Mouse (Mus musculus) ovary, postnatal 14 days (tissue): ENCODE measurements around the gene 1700125H20Rik.
"Not testable (repeated sequence)": the region's sequence is repeated elsewhere in the genome, so short reads cannot be mapped to it uniquely, and the experiment has no call there.

Experiments used
- DNase-seq: peaks from one replicate; pipeline ENCODE4 v3.0.0; 2022; ENCODE audit warnings: low spot score

Gene 1700125H20Rik

DNA sequence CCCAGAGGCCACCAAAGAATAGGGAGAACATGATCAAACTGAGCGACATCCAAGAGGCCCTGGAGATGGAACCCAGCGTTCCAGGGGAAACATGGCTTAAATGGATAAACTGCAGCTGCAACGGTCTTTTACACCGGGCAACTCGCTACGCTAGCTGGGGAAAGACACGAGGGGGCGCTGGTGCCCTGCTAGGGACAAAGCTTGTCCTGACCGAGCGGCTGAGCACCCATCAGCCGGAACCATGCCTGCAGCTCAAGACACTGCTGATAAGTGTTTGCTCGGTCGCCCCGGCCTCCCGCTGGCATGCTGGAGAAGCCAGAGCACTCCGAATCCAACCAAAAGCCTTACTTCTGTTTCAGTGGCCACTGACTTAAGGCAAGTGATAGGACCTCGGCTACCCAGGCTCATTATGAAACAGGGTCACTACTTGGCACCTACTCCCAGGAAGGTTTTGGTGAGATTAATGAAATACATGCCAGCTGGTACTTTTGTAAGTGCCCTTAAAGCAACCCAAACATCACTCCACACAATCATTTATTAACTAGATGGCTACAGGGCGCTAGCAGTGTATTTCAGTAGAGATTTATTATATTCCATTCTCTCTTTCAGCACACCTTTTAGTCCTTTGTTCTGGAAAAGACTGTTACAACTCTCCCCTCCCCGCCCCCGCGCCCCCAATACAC, at the start of gene 1700125H20Rik:
1700125H20Rik (plus strand) TSS at position 347 of the 683 bp plus-strand sequence.
- DNase-seq: peak; percentile 90

DNA sequence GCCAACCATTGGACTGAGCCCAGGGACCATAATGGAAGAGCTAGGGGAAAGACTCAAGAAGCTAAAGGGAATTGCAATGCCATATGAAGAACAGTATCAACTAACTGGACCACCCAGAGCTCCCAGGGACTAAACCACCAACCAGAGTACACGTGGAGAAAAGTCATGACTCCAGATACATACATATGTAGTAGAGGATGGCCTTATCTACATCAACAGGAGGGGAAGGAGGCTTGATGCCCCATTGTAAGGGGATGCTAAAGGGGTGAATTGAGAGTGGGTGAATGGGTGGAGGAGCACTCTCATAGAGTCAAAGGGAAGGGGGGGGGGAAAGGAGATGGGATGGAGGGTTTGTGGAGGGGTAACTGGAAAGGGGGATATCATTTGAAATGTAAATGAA, 48.1 kb upstream of the 1700125H20Rik start:
- no peak for DNase-seq

DNA sequence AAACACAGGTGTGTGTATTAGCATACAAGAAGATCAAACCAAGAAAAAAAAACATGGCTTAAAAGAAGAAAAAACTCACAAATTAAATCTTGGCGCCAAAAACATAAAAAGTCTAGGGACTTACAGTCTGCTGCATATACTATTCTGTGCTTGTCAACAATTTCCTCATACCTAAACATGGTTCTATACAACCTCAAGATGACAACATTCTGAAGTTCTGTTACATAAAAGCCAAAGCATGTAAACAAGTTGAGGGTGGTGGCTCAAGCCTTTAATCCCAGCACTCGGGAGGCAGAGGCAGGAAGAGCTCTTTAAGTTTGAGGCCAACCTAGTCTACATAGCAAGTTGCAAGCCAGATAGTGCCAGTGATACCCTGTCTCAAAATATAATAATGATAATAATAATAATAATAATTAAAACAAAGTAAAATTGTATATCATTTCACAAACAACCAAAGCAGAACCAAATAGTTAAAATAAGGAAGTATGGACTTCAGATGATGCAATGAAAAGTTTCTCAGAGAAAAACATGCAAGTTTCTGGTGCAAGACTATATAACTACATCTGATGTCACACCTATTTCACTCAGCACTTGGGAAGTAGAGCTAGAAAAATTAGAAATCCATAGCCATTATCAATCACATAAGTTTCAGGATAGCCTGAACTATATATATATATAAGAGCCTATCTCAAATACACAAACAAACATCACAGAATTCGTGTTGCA, 46.8 kb upstream of the 1700125H20Rik start:
- no peak for DNase-seq

DNA sequence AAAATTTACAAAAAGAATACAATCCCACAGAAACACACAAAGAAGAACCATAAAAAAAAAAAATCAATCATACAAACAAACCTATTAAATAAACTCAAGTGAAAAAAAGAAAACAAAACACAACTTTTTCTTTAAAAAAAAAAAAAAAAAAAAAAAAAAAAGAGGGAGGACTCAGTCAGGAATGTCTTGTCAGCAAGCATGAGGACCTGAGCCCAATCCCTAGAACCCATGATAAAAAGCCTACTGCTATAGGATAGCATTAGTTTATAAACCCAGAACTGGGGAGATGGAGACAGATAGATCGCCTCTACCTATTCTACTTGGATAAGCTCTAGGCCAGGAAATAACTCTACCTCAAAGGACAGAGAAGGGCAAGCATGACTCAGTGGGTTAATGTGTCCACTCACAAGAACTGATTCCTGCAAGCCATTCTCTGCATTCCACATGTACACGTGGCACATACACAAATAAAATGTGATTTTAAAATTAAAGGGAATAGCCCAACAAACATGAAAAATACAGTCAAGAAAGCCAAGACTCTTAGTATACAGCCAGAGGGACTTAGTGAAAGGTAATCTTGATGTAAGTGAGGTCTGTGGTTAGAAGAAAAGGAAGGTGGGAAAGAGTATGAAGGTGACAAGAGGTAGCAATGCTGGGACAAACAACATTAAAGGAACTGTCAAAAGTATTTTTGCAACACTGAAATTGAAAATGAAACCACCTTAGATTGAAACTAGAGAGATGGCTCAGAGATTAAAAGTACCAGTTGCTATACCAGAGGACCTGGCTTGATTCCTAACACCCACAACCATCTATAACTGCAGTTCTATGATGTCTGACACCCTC, 43.7 kb upstream of the 1700125H20Rik start:
- DNase-seq: no peak

DNA sequence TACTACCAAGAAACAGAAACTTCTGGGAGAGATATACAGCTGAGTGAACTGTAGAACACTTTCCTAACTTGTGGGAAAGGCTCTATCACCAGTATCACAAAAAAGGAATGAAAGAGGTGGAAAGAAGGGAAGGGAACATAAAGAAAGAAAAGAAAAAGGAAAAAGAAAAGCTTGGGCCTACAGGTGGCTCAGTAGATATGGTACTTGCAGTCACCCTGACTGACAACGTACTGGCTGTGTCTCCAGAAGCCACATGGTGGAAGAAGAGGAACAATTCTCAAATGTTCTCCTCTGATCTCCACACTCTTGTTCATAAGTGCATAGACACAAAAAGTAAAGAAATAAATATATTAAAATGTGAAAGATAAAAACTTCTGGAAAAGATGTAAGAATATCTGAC, 41.3 kb upstream of the 1700125H20Rik start:
- no peak for DNase-seq

DNA sequence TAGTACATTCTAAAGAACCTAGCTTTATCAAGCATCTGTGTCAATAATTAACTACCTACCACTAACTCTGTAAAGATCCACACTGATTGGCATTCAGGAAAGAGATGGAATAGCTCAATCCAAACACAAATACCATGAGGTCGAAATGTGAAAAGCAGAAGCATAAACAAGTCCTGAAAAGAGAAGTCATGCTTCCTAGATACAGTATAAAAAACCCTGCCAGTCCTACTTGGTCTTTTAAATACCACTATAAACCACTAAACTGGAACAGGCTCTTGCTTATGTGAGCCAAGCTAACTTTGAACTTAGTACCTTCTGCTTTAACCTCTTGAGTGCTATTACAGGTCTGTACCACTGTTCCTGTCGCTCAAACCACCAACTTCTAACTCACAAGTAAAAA, 38.7 kb upstream of the 1700125H20Rik start:
- no peak for DNase-seq

DNA sequence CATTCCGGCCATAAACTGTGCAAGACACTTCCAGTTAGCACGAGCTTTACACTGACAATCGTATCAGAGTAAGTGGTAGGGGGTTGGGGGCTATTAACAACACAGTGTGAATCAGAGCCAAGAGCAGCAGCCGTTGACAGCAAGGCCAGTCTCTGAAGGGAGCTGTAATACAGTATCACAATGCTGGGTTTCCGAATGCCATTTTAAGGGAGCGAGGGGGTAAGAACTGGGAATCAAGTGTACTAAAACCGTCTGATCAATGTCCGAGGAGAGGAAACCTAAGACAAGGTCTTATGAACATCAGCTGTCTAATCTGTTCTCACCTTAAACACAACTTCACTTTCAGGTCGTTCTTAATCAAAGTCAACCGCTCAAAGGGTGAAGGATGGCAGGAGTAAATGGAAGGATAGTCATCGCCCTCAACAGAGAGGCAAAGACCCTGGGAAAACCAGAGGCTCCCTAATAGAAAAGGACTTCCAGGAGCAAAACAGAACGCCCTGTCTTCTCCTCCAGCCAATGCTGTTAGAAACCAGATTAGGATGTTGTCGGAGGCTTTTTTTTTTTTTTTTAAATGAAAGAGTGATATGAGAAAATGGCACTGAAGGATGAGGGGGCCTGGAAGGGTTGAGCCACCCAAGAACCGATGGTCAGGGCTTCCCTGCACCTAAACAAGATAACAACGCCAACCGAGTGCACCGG, 31.3 kb upstream of the 1700125H20Rik start:
- peak; percentile 2 for DNase-seq

DNA sequence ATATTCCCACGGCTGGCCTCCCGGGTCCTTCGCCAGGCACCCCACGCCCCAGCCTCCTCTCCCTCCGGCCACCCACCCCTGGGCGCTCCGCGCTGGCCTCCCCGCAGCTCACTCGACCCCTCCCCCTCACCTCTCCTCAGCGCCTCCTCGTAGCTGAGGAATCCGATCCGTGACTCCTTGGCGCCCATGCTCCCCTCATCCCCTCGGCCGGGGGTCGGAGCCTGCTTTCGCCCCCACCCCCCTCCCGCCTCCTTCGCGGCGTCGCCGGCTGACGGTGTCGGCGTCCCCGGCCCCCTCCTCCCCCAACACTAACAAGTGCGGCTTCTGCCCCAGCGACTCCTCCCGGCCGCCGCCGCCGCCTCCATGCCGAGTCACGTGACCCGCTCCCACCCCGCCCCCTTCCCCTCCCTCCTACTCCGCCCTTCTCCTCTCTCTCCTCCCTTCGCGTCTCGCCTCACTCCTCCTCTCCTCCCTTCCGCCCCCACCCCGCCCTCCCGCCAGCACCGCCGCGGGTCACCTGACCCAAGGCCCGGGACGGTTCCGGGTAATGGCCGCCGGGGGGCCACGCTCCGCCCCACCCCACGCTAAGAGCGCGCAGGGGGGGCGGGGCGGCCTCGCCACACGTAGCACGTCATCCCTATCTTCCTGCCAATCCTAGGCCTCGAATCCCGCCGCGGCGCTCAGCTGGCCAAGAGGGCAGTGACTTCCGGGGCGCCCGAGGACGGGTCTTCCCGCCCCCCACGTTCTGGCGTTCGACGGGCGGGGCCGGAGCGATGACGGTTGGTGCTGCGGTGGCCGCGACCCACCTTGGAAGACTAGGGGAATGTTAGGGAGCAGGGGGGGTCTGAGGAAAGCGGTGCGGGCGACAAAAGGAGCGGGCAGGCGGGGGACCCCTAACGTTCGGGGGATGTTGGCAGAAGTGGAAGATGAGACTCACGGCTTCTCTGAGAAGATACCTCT, 30.3 kb upstream of the 1700125H20Rik start, which contains the start of gene Usp32:
Usp32 (minus strand) TSS at position 581 of the 960 bp plus-strand sequence.
- DNase-seq: peak; percentile 93

DNA sequence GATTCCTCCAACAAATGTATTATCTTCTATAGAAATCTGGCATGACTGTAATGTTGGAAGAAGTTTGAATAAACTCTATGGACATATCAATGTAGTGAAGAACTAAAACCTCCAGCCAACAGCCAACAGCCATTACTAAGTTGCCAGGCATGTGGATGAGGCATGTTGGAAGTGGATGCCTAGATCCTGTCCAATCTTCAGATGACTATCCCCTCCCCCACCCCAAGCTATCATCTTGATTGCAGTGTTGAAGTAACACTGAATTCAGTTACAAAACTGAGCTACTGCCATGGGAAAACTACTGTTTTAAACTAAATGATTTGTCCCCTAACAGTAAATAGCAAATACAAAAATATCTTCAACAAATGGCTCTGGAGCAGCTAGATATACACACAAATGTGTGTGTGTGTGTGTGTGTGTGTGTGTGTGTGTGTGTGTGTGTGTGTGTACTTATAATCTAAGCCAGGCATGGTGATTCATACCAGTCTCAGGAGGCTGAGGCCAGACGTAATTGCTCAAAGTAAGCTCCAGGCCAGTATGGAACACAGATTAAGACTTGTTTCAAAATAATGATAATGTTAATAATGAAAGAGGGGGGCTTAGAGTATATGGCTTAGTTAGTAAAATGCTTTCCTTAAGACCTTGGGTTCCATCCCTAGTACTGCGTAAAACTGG, 17.8 kb upstream of the 1700125H20Rik start:
- DNase-seq: no peak

DNA sequence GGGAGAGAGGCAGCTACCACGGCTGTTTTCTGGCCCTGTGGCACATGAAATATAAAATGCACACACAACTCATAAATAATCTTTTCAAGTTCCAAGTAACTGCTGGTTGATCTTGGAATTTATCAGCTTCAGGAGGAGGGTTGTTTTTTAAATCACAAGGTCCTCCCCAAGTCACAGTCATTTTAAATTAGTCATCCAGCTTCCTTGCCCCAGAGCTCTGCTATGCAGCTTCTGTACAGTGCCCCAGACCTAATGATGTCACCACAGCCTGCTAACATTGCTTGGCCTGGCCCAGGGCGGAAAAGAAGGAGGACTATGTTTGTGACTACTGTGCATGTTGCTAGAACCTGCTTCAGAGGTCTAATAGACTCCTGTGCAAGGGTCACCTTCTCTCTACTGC, 12.9 kb upstream of the 1700125H20Rik start:
- no peak for DNase-seq

DNA sequence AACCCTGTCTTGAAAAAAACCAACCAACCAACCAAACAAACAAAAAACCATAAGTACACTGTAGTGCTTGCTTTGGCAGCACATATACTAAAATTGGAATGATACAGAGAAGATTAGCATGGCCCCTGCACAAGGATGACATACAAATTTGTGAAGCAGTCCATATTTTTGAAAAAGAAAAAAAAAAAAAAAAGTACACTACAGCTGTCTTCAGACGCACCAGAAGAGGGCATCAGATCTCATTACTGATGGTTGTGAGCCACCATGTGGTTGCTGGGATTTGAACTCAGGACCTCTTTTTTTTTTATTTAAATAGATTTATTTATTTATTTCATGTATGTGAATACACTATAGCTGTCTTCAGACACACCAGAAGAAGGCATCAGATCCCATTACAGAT, 7.2 kb upstream of the 1700125H20Rik start:
- not testable (repeated sequence) for DNase-seq

DNA sequence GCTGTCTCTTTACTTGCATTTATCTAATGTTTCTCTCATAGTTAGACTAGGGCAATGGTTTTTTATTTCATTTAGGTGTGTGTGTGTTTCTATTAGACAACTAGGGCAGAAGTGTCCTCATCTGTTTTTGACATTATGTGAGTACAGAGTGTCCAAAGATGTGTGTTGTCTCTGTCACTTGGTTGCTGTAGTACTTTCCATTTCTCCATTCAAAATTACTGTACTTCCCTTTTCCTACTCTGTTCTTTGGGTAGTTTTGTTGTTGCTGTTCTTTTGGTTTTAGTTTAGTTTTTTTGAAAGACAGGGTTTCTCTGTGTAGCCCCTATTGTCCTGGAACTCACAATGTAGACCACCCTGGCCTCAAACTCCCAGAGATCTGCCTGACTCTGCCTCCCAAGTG, 5.8 kb upstream of the 1700125H20Rik start:
- no peak for DNase-seq

DNA sequence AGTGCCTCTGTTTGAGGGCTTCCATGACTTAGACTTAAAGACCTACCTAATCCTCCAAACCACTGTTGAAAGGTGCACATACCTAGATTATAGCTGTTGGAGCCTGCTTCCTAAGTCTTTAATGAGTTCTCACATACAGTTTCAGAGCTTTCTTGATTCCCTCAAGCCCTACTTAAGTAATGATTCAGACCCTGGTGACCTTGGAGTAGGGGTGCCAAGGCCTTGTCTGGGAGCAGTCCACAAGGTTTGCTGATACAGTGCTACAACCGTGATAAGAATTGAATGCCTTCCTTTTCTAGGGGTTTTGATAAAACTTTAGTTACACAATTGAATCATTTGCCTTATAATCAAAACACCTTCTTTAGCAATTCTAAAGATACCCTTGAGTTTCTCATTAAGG, 2.7 kb upstream of the 1700125H20Rik start:
- DNase-seq: no peak

DNA sequence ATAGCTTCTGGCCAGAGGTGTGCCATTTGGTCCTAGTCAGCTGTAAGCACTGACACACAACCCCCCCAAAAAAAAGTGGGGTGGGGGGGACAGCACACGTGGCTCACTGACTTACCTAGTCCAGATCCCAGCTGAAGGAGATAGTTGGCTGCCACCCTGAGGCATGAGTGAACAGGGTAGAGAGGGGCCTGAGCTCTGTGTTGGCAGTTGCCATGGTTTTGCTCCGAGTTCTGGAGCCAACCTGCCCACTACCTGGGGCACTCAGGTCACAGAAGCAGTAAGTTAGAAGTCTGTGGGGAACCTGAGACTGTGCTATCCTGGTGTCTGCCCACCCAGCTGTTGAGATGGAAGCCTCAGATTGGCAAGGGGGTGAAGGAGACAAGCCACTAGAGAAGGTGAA, 629 bp downstream of the 1700125H20Rik start:
- no peak for DNase-seq

DNA sequence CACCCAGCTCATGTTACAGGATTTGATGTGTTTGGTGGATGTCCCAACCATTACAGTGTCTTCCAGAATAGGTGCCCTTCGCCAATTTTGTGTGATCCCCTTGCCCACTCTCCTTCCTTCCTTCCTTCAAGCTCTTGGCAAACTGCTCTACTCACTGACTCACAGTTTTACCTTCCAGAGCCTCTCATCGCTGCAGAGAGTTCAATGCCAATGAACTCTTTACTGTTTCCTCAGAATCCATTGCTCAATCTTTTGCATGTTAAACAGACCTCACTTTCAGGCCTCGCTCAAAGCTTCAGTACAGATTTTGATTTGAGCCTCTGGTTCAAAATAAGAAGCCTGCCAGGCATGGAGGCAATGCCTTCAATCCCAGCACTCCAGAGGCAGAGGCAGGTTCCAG, 5.7 kb downstream of the 1700125H20Rik start:
- DNase-seq: no peak

DNA sequence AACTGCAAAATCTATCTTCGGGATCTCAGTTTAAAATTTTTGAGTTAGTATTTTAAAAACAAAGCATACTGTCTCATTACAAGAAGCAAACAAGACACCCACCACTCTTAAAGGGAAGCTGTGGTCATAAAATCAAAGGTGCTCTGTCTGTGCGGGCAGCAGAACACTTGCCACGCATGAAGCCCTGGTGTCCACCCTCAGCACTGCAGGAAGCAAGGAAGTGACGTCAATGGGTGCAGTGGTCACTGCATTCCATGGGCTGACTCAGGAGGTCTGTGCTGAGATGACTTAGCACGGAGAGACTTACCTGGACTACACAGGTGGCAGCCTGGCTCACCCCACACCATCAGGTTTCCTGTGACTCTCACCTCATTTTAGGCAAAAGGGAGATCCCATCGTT, 7.6 kb downstream of the 1700125H20Rik start:
- no peak for DNase-seq

DNA sequence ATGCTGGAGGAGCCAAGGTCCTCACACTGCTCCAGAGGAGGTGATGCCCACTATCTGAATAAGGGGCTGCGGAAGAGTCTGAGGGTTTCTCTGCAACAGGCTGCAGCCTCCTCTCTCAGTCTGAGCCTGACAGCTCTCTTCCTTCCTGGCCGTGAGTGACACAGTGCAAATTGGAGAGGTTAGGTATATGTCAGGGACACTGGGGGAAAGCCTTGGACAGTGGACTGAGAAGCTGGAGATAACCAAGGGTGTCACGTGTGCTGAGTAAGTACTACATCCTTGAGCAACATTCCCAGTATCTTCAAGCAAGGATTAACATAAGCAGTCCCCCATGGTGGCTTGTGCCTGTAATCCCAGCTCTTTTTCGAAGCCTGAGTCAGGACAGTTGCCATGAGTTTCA, 8.2 kb downstream of the 1700125H20Rik start:
- no peak for DNase-seq

DNA sequence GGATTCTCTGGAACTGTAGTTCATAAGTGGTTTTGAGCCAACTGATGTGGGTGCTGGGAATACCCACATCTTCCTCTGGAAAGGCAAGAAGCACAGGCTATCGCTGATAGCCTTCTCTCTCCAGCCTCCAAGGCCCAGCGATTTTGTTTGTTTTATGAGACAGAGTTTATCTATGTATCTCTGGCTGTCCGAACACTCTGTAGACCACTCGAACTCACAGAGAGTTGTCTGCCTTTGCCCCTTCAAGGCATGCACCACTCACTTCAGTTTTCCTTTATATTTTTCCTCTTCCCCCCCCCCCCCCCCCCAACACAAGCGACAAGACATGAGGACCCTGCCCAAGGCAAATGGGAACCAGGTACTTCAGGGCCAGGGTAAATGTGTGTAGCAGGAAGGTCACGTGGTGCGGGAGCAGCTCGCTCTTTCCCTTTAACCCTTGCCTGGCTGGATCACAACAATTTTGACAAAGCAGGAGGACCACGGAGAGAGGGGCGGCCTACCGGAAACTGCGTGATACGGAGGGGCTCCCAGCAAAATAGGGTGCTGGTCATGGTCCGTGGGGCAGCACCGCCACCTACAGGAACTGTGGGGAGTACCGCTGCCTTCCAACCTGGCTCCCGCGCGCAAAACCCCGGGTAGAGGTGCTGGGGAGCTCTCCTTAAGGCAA, 12.5 kb downstream of the 1700125H20Rik start:
- DNase-seq: peak; percentile 56

DNA sequence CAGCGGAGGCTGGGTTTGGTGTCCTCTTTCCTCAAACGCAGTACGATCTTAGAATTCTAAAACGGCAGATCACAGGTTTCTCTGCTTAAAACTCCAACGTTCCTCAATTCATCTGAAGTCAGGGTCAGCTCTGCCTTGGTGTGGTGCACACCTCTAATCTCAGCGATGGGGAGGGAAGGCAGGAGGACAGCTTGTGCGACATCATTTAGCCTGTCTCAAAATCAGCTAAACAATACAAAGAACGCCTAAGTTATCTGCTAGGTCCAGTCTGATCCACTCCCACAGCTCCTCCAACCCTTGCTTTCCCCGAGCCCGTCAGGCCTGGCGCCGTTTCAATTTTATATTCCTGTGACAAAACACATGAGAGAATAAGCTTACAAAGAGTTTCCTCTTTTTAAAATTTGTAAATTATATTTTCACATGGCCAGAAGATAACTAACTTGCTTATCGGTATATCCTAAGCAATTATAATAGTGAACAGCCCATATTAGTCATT, 13.1 kb downstream of the 1700125H20Rik start:
- peak; percentile 13 for DNase-seq

DNA sequence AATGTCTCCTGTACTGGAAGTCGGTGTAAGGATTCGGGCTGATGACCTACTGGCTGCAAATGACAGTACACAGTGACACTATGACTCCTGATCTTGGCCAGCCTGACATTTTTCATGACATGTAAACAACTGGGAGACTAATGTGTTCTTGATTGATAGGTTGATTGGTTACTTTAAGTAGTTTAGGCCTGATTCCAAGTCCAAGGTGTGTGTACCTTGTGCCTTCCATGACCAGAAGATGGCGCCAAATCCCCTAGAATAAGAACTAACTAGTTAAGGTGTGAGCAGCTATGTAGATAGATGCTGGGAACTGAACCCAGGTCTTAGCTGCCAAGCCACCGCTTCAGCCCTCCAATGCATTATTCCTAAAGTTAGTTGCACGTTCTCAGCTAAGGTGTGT, 13.9 kb downstream of the 1700125H20Rik start:
- peak; percentile 21 for DNase-seq
